Mouse (Mus musculus) adrenal gland, adult (tissue): ENCODE results near the gene Pdia4.
"Not testable (repeated sequence)": the region's sequence is repeated elsewhere in the genome, so short reads cannot be mapped to it uniquely, and the experiment has no call there.

Experiments used
- DNase-seq, 2 experiments: peaks; one replicate each; pipeline ENCODE4 v3.0.0; 2022 to 2023; ENCODE audit warnings: low spot score in 1 of 2; ENCODE audit not compliant: inconsistent age in 2 of 2

The Pdia4 gene

GRCm38 (mm10) chr6:47768520-47768919 lies 44.7 kb downstream of the Pdia4 start:
- DNase-seq, result not testable (repeated sequence)

DNA sequence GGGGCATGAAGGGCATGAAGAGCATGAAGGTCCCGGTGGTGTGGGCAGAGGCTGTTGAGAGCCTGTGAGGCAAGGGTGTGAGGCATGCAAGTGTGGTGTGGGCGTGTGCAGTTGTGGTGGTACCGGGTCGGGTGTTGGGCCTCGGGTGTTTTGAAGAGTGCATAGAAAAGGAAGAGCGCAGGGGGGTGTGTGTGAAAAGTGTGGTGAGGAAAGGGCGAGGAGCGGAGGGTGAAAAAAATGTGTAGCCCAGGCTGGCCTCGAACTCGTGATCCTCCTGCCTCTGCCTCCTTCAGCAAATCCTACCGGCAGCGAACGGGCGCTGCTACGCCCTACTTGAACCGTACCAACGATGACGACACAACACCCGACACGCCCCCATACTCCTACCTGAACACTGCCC lies 45.9 kb downstream of the Pdia4 start:
- peak; percentile 1 to 19 for DNase-seq

- peak; percentile 11 to 62 for DNase-seq
Observed at GRCm38 (mm10) chr6:47762686-47763085, 50.5 kb downstream of the Pdia4 start.

DNA sequence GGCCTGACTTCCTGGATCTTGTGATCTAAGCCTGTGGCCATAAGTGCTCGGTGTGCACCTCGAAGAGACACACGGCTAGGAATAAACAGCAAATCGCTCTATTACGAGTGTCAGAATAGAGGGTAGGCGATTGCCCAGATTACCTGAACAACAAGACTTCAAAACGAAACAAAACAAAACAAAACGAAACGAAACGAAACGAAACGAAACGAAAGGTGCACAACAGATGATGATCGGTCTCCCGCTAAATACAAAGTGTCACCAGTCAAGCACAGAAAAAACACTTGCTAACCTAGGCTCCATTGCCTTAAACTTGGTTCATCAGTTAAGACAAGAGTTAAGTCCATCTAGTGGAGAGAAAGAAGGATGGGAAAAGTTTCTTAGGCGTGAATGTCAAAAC lies 53.8 kb downstream of the Pdia4 start:
- peak; percentile 9 to 49 for DNase-seq

- peak; percentile 93 to 98 for DNase-seq
Observed at GRCm38 (mm10) chr6:47757849-47758248, 55.4 kb downstream of the Pdia4 start.

GRCm38 (mm10) chr6:47757429-47757828 lies 55.8 kb downstream of the Pdia4 start:
- DNase-seq, result peak; percentile 5 to 42

- peak; percentile 63 to 90 for DNase-seq
Observed at GRCm38 (mm10) chr6:47753144-47753543, 60.1 kb downstream of the Pdia4 start.

- DNase-seq, result peak; percentile 92 to 99
Observed at GRCm38 (mm10) chr6:47748306-47748705, 64.9 kb downstream of the Pdia4 start.

- peak; percentile 9 to 71 for DNase-seq
Observed at GRCm38 (mm10) chr6:47747886-47748285, 65.3 kb downstream of the Pdia4 start.
